Mouse (Mus musculus): ENCODE measurements around the gene Faim. TPM values are rescaled to one million over a fixed set of nuclear protein-coding genes. Genes with fewer than 3 reads are reported as not detected.
A peak's percentile ranks its signal among the peaks of the same experiment; 100 is the strongest.

Gene Faim
- polyA plus RNA-seq, 1 experiment: 1.2 TPM

DNA sequence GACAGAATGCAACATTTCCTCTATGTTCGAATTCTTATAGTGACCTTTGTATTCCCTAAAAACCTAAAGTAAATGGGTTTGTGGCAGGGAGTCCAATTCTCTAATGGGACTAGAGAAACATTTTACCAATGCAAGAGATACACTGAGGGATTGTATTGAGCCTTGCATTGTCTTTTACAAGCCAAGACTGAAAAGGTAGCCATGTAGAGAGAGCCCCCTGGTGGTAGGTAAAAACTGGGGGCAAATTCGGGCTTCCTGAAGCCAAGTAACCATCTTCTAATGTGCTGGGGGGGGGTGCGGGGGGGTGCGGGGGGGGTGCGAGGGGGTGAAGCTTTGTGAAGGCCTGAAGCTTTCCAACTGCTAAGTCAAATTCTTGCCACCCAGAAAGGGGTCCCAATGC lies 25.8 kb upstream of the Faim start:
- H3K4me3 ChIP-seq (ENCODE audit: low read depth, low read length): no peak overlapping the region
- WGBS: 28% methylated on average over 5 of the region's 5 CpGs
- H3K27ac ChIP-seq (ENCODE audit: insufficient read depth, low read depth, low read length): no peak overlapping the region
- TF ChIP-seq POLR2A (IDR thresholded peaks at IDR 0.05; ENCODE audit: low read depth, low read length) (no peak), CTCF (IDR thresholded peaks at IDR 0.05; ENCODE audit: extremely low read depth, insufficient read length, insufficient replicate concordance, low read depth, low read length) (no peak)
- H3K4me1 ChIP-seq (ENCODE audit: control insufficient read depth, insufficient read depth, insufficient read length, low read length): peaks cover 16% of the 10 kb centered on the region; the same call in 1 of the 2 replicates
- H3K27me3 ChIP-seq (ENCODE audit: control insufficient read depth, insufficient read depth, low read length): peaks cover 93% of the 10 kb centered on the region
- H3K36me3 ChIP-seq (ENCODE audit: control insufficient read depth, insufficient read depth, low read length): no peaks in the 10 kb centered on the region

- Histone ChIP-seq H3K36me3 (ENCODE audit: control insufficient read depth, insufficient read depth, low read length) (no peaks in the 10 kb centered on the region), H3K27ac (ENCODE audit: insufficient read depth, low read depth, low read length) (no peak overlapping the region), H3K4me3 (ENCODE audit: low read depth, low read length) (no peak overlapping the region), H3K27me3 (ENCODE audit: control insufficient read depth, insufficient read depth, low read length) (peaks cover 85% of the 10 kb centered on the region), H3K4me1 (ENCODE audit: control insufficient read depth, insufficient read depth, insufficient read length, low read length) (peaks cover 3% of the 10 kb centered on the region; the same call in 1 of the 2 replicates)
- TF ChIP-seq CTCF (IDR thresholded peaks at IDR 0.05; ENCODE audit: extremely low read depth, insufficient read length, insufficient replicate concordance, low read depth, low read length) (no peak), POLR2A (IDR thresholded peaks at IDR 0.05; ENCODE audit: low read depth, low read length) (no peak)
- 14% methylated on average over 22 of the region's 22 CpGs for WGBS
These were observed 24.3 kb upstream of the Faim start for GRCm38 (mm10) chr9:98961591-98962477.

DNA sequence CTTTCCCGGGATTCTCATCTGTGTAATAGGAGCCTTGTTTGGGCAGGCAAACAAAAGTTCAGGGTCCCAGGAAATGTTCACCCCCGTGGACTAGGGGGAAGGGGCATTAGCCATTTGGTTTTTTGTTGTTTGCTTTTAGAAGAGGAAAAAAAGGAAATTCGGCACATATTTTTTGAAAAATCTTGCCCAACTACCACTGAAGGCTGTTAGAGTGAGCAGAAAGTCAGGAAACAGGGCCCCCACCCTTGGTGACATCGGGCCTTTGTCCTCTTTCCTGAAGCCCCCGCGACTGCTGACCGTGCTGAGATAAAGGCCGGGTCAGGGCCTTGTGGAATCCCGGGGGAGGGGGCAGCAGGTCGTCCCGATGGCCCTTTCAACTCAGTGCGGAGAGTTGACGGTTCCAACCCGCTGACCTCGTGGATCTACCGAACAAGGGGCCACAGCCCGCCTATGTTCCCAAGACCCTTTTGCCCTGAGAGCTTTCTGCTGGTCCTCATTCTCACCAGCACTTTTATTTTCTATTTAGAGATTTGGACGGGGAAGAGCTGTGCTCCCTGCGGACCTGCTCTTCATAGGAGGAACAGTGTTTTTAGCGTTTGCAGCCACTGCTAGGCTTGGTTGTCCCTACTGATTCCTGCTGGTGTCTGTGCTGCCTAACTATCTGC lies 23.6 kb upstream of the Faim start:
- Histone ChIP-seq H3K4me3 (ENCODE audit: low read depth, low read length) (no peak overlapping the region), H3K4me1 (ENCODE audit: control insufficient read depth, insufficient read depth, insufficient read length, low read length) (0 out of 2 replicates have a peak, but pooled peaks cover 2% of the 10 kb centered on the region), H3K27ac (ENCODE audit: insufficient read depth, low read depth, low read length) (no peak overlapping the region), H3K36me3 (ENCODE audit: control insufficient read depth, insufficient read depth, low read length) (no peaks in the 10 kb centered on the region), H3K27me3 (ENCODE audit: control insufficient read depth, insufficient read depth, low read length) (peaks cover 82% of the 10 kb centered on the region)
- TF ChIP-seq CTCF (IDR thresholded peaks at IDR 0.05; ENCODE audit: extremely low read depth, insufficient read length, insufficient replicate concordance, low read depth, low read length) (no peak), POLR2A (IDR thresholded peaks at IDR 0.05; ENCODE audit: low read depth, low read length) (no peak)
- WGBS: 2% methylated on average over 20 of the region's 20 CpGs

DNA sequence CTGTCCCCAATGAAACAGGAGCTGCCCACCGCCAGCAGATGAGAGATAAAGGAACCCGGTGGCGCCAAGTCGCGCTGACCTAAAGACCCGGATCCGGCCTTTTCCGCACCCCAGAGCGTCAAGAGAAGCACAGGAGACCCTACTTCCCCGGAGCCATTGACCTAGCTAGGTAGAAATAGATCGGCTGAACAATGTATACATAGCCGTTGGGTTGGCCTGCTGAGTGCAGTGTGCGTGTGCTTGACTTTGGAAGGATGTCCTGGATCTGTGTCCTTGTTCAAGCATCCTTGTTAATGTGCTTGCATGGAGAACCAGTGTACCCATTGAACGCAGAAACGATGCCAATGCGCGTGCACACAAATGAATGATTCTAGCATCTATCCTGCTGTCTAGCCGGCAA lies 22.5 kb upstream of the Faim start:
- H3K36me3 ChIP-seq (ENCODE audit: control insufficient read depth, insufficient read depth, low read length): no peaks in the 10 kb centered on the region

GRCm38 (mm10) chr9:98965084-98965483 lies 21.1 kb upstream of the Faim start:
- H3K27me3 ChIP-seq (ENCODE audit: control insufficient read depth, insufficient read depth, low read length): peaks cover 61% of the 10 kb centered on the region
- peak; percentile 25; the same call in 1 of the 2 replicates for TF ChIP-seq CTCF (IDR thresholded peaks at IDR 0.05; ENCODE audit: extremely low read depth, insufficient read length, insufficient replicate concordance, low read depth, low read length)
- TF ChIP-seq POLR2A (IDR thresholded peaks at IDR 0.05; ENCODE audit: low read depth, low read length): no peak
- 5% methylated on average over 18 of the region's 18 CpGs for WGBS

More for the DNA sequence above, 22.5 kb upstream of the Faim start:
- Histone ChIP-seq H3K4me1 (ENCODE audit: control insufficient read depth, insufficient read depth, insufficient read length, low read length) (0 out of 2 replicates have a peak, but pooled peaks cover 2% of the 10 kb centered on the region), H3K27me3 (ENCODE audit: control insufficient read depth, insufficient read depth, low read length) (peaks cover 72% of the 10 kb centered on the region), H3K4me3 (ENCODE audit: low read depth, low read length) (no peak overlapping the region), H3K27ac (ENCODE audit: insufficient read depth, low read depth, low read length) (no peak overlapping the region)
- WGBS: 12% methylated on average over 18 of the region's 18 CpGs
- no peak for TF ChIP-seq CTCF (IDR thresholded peaks at IDR 0.05; ENCODE audit: extremely low read depth, insufficient read length, insufficient replicate concordance, low read depth, low read length)
- TF ChIP-seq POLR2A (IDR thresholded peaks at IDR 0.05; ENCODE audit: low read depth, low read length): no peak

DNA sequence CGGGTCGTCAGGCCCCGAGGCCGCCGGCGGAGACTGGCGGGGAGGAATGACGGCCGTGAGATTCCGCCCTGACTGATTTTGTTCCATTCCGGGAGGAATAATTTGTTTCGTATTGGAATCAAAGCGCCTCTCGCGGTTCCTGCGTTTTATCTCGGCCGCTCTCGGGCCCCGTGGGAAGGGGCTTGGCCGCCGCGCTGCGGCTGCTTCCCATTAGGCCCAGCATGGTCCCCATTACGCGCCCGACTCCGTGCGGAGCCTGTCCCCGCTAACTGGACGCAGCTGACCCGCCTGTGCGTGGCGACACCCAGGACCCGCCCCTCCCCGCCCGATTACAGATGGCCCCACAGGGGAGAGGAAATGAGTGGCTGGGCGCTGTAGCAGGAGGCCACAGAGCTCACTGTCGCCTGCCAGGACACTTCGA lies 13.1 kb upstream of the Faim start:
- WGBS: 1% methylated on average over 40 of the region's 40 CpGs
- H3K36me3 ChIP-seq (ENCODE audit: control insufficient read depth, insufficient read depth, low read length): no peaks in the 10 kb centered on the region
- H3K4me3 ChIP-seq (ENCODE audit: low read depth, low read length): peak overlapping the region; percentile 46
- H3K4me1 ChIP-seq (ENCODE audit: control insufficient read depth, insufficient read depth, insufficient read length, low read length): 0 out of 2 replicates have a peak, but pooled peaks cover 5% of the 10 kb centered on the region
- no peak for TF ChIP-seq POLR2A (IDR thresholded peaks at IDR 0.05; ENCODE audit: low read depth, low read length)
- no peak overlapping the region for H3K27ac ChIP-seq (ENCODE audit: insufficient read depth, low read depth, low read length)
- H3K27me3 ChIP-seq (ENCODE audit: control insufficient read depth, insufficient read depth, low read length): peaks cover 36% of the 10 kb centered on the region

More at GRCm38 (mm10) chr9:98965084-98965483, 21.1 kb upstream of the Faim start:
- 0 out of 2 replicates have a peak, but pooled peaks cover 2% of the 10 kb centered on the region for H3K4me1 ChIP-seq (ENCODE audit: control insufficient read depth, insufficient read depth, insufficient read length, low read length)
- H3K4me3 ChIP-seq (ENCODE audit: low read depth, low read length): no peak overlapping the region
- no peaks in the 10 kb centered on the region for H3K36me3 ChIP-seq (ENCODE audit: control insufficient read depth, insufficient read depth, low read length)
- H3K27ac ChIP-seq (ENCODE audit: insufficient read depth, low read depth, low read length): no peak overlapping the region

- Histone ChIP-seq H3K27ac (ENCODE audit: insufficient read depth, low read depth, low read length) (no peak overlapping the region), H3K4me1 (ENCODE audit: control insufficient read depth, insufficient read depth, insufficient read length, low read length) (0 out of 2 replicates have a peak, but pooled peaks cover 5% of the 10 kb centered on the region), H3K4me3 (ENCODE audit: low read depth, low read length) (peak overlapping the region; percentile 46), H3K27me3 (ENCODE audit: control insufficient read depth, insufficient read depth, low read length) (peaks cover 36% of the 10 kb centered on the region), H3K36me3 (ENCODE audit: control insufficient read depth, insufficient read depth, low read length) (no peaks in the 10 kb centered on the region)
- WGBS: 9% methylated on average over 7 of the region's 7 CpGs
- TF ChIP-seq POLR2A (IDR thresholded peaks at IDR 0.05; ENCODE audit: low read depth, low read length): no peak
These were observed 12.6 kb upstream of the Faim start for GRCm38 (mm10) chr9:98973561-98973960.
